9 mouse cellular contexts compared by ENCODE assay signal in the genomic region with DNA sequence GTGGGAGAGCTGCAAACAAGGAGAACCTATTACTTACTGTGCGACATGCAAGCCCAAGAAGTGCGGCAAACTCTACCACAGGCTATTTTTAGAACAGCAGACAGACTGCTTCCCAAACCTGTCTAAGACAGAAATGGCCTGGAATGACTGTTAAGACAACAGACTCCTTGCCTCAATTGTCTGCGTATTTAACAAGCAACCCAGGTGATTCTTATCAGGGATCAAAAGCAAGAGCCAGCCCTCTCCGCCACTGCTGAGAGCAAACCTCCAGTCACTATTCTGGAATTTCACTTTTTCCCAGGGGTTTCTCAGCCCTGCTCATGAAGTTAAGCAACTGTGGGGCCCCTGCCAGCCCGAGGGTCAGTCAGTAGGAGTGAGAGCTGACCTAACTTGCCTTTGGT. TPM values are rescaled to one million over a fixed set of nuclear protein-coding genes. Genes with fewer than 3 reads are reported as not detected.
DNase-seq lines count a peak whose midpoint lies in the region; ATAC-seq lines count a peak whose summit lies in the region.
"Had no signal": no experiment of that assay in that cellular context is flagged by ENCODE, and none has a peak within 500 bp of the region (broad histone marks: within the 10 kb centered on the region; RNA-seq: fewer than 3 reads in every experiment).

No protein-coding gene starts in this region.

- H3K4me1 ChIP-seq in heart, embryonic 11.5 days (ENCODE audit: control insufficient read depth, insufficient read depth, low read length) = peaks cover 96% of the 10 kb centered on the region
- H3K4me1 ChIP-seq in liver, embryonic 13.5 days (replicated peaks) = peaks cover 97% of the 10 kb centered on the region

- no peak for ATAC-seq in heart, embryonic 11.5 days (replicated peaks; ENCODE audit: insufficient number of reproducible peaks, low FRiP score, low TSS enrichment)
- ATAC-seq in liver, embryonic 13.5 days (ENCODE audit: low read depth) = no peak
- ATAC-seq: Patski had no signal

- no peak overlapping the region for H3K4me3 ChIP-seq in heart, embryonic 11.5 days (ENCODE audit: low read depth, low read length)
- H3K4me3 ChIP-seq in liver, embryonic 13.5 days (replicated peaks) = no peak overlapping the region

- no peaks in the 10 kb centered on the region for H3K27me3 ChIP-seq in heart, embryonic 11.5 days (ENCODE audit: control insufficient read depth, insufficient read depth, low read length)
- H3K27me3 ChIP-seq in liver, embryonic 13.5 days = no peaks in the 10 kb centered on the region
- H3K27me3 ChIP-seq: Patski had no signal

- 10% methylated on average over 5 of the region's 5 CpGs for WGBS in heart, embryonic 11.5 days (ENCODE audit: insufficient replicate concordance)
- whole genome bisulfite sequencing in liver, embryonic 13.5 days (ENCODE audit: insufficient replicate concordance) = 11% methylated on average over 5 of the region's 5 CpGs

- peak overlapping the region; percentile 4; the same call in 1 of the 2 replicates for H3K9ac ChIP-seq in heart, embryonic 11.5 days (ENCODE audit: low read depth, low read length)
- peak overlapping the region; percentile 52 for H3K9ac ChIP-seq in liver, embryonic 13.5 days

- no peaks in the 10 kb centered on the region for H3K36me3 ChIP-seq in heart, embryonic 11.5 days (ENCODE audit: control insufficient read depth, insufficient read depth, low read length)
- H3K36me3 ChIP-seq in liver, embryonic 13.5 days = peaks cover 14% of the 10 kb centered on the region

- H3K27ac ChIP-seq in heart, embryonic 11.5 days (ENCODE audit: low read depth, low read length) = peak overlapping the region; percentile 89
- H3K27ac ChIP-seq in liver, embryonic 13.5 days = peak overlapping the region; percentile 81

- intact Hi-C loops in heart, postnatal 36 days (cut with DNase I) = loop anchor here (2.0 kb wide), 1 partner anchor 18 kb away; no protein-coding TSS in a partner anchor

- H3K9me3 ChIP-seq in heart, embryonic 11.5 days (replicated peaks; ENCODE audit: control insufficient read depth, low read length) = no peaks in the 10 kb centered on the region
- no peaks in the 10 kb centered on the region for H3K9me3 ChIP-seq in liver, embryonic 13.5 days (replicated peaks)

- no peak for DNase-seq in heart, postnatal 36 days
- DNase-seq in R1 (ENCODE audit: low read depth, low spot score) = peak; percentile 28
- DNase-seq in fibroblast of lung, adult 2 months (ENCODE audit: low read depth) = peak; percentile 84
- no peak for DNase-seq in liver, embryonic 13.5 days
- no peak for DNase-seq in ovary, postnatal 36 days (ENCODE audit: low spot score)
- DNase-seq in cerebellum, adult 11-12 months = no peak
- DNase-seq in cerebellum, postnatal 25 days = no peak

- peak overlapping the region; percentile 38 for H3K4me2 ChIP-seq in heart, embryonic 11.5 days
- H3K4me2 ChIP-seq in liver, embryonic 13.5 days = peak overlapping the region; percentile 59

RNA-seq across cellular contexts. Expression of gene Shb, which starts 39.6 kb away (rescaled TPM):
- 9.2 and 11.1 TPM in 2 replicates for polyA plus RNA-seq in heart, embryonic 11.5 days (2014; fragmentation: Nextera tagmentation; extraction: Ambion mirVana)
- total RNA-seq in heart, postnatal 36 days (2021) = 10 to 100 TPM; 24.2 to 40.9 TPM
- 2.3 and 3.0 TPM in 2 replicates for polyA plus RNA-seq in liver, embryonic 13.5 days (2015; fragmentation: Nextera tagmentation; extraction: Ambion mirVana)

Comparison
In these comparisons a context has a peak if more than half of its experiments do, and no peak if none do; other contexts are left out.
1. DNase-seq: peak in R1 (single experiment) and fibroblast of lung, adult 2 months (single experiment); none in heart, postnatal 36 days (0 of 2), liver, embryonic 13.5 days (single experiment), ovary, postnatal 36 days (single experiment), cerebellum, adult 11-12 months (single experiment) and cerebellum, postnatal 25 days (0 of 2).